Mouse (Mus musculus) right cerebral cortex, adult 18-20 months (tissue): ENCODE results near the gene Gm6176.
"Not testable (repeated sequence)": the region's sequence is repeated elsewhere in the genome, so short reads cannot be mapped to it uniquely, and the experiment has no call there.

ENCODE experiments used
- DNase-seq: peaks from one replicate; pipeline ENCODE4 v3.0.0; 2022; ENCODE audit warnings: mixed read lengths

The Gm6176 gene

DNA sequence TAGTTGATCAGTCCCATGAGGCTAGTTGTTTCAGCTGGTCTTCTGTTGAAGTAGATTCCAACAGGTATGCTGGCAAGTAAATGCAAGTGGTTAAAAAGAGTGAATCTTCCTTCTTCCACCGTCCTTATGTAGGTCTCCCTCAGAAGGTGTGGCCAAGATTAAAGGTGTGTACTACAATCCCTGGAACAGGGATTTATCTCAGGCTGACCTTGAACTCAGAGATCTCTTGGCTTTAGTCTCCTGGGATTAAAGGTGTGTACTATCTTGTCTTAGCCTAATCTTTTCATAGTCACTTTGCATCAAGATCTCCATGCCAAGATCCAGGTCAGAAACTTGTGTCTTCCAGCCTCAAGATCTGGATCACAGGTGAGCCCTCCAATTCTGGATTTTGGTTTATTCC, at the start of gene Gm6176:
TSS of gene Gm6176 (minus strand) at position 101 of the 400 bp plus-strand sequence.
- not testable (repeated sequence) for DNase-seq

DNA sequence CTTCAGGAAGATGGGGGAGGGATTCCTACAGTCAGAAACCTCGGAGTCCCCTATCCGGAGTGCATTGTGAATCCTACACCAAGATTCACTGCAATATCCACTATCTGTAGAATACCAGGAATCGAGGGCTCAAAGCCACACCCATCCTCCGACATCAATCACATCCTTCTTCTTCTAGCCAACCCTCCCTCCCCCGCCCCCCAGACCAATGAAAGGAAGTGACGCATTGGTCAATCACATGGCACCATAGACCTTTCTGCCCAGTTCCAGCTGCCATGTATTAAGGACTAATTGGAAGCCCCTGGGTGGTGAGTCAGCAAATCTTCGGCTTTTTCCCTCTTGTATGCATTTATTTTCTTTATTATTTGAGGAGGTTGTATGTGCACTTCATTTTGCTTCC, 12.7 kb upstream of the Gm6176 start, which contains the start of gene Vmn1r139:
TSS of gene Vmn1r139 (plus strand) at position 301 of the 400 bp plus-strand sequence.
- not testable (repeated sequence) for DNase-seq

DNA sequence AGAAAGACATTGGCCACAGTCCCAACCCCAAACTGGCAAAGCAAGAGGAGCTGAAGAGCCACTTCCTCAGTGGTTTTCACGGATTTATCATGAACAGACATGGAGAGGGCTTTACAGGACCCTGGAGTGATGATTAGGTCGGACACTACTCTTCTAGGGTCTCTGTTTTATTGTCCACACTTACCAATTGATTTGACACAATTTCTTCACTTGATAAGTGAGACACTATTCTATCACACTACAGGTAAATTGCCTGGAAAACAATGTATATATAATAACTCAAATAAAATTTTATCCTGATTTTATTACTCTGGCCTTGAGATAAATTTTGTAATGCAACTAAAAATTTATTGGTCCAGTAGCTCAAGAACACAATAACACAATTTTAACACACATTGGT, 27.3 kb downstream of the Gm6176 start, which contains the start of gene Vmn1r138:
TSS of gene Vmn1r138 (minus strand) at position 101 of the 400 bp plus-strand sequence.
- not testable (repeated sequence) for DNase-seq
